ENCODE assay signal across 9 mouse cellular contexts in genomic region chr5:64809864-64810263, GRCm38 (mm10). TPM values are rescaled to one million over a fixed set of nuclear protein-coding genes. Genes with fewer than 3 reads are reported as not detected.
A peak's percentile ranks its signal among the peaks of the same experiment; 100 is the strongest.
DNase-seq lines count a peak whose midpoint lies in the region; ATAC-seq lines count a peak whose summit lies in the region.
"Had no signal": no experiment of that assay in that cellular context is flagged by ENCODE, and none has a peak within 500 bp of the region (broad histone marks: within the 10 kb centered on the region; RNA-seq: fewer than 3 reads in every experiment).

No protein-coding gene starts in this region.

- no peak overlapping the region for H3K4me3 ChIP-seq in heart, embryonic 11.5 days (ENCODE audit: low read depth, low read length)
- H3K4me3 ChIP-seq in lung, embryonic 15.5 days, result no peak overlapping the region
- no peak overlapping the region for H3K4me3 ChIP-seq in stomach, embryonic 15.5 days (replicated peaks)
- H3K4me3 ChIP-seq: neural tube, embryonic 12.5 days had no signal

- 79% methylated on average over 11 of the region's 11 CpGs for WGBS in heart, embryonic 11.5 days (ENCODE audit: insufficient replicate concordance)
- 69% methylated on average over 11 of the region's 11 CpGs for WGBS in lung, embryonic 15.5 days
- WGBS in stomach, embryonic 15.5 days, result 81% methylated on average over 11 of the region's 11 CpGs

- H3K27ac ChIP-seq in heart, embryonic 11.5 days (ENCODE audit: low read depth, low read length), result peak overlapping the region; percentile 91; the same call in 1 of the 2 replicates
- H3K27ac ChIP-seq in lung, embryonic 15.5 days, result peak overlapping the region; percentile 94
- H3K27ac ChIP-seq in stomach, embryonic 15.5 days, result peak overlapping the region; percentile 94
- H3K27ac ChIP-seq: neural tube, embryonic 12.5 days had no signal

- H3K4me2 ChIP-seq in heart, embryonic 11.5 days, result peak overlapping the region; percentile 56; the same call in 1 of the 2 replicates
- 0 out of 2 replicates have a peak overlapping the region, but pooled peaks have one; percentile 52 for H3K4me2 ChIP-seq in lung, embryonic 15.5 days
- H3K4me2 ChIP-seq in stomach, embryonic 15.5 days, result peak overlapping the region; percentile 51

- peaks cover 75% of the 10 kb centered on the region for H3K4me1 ChIP-seq in heart, embryonic 11.5 days (ENCODE audit: control insufficient read depth, insufficient read depth, low read length)
- peaks cover 88% of the 10 kb centered on the region for H3K4me1 ChIP-seq in lung, embryonic 15.5 days
- peaks cover 55% of the 10 kb centered on the region for H3K4me1 ChIP-seq in stomach, embryonic 15.5 days

- ATAC-seq in heart, embryonic 11.5 days (replicated peaks; ENCODE audit: insufficient number of reproducible peaks, low FRiP score, low TSS enrichment), result no peak
- no peak for ATAC-seq in lung, embryonic 15.5 days (ENCODE audit: borderline replicate concordance, extremely low read depth, low FRiP score, low TSS enrichment)
- ATAC-seq in stomach, embryonic 15.5 days (ENCODE audit: insufficient read depth, low FRiP score, low read depth), result no peak

- H3K36me3 ChIP-seq in heart, embryonic 11.5 days (ENCODE audit: control insufficient read depth, insufficient read depth, low read length), result peaks cover 4% of the 10 kb centered on the region; the same call in 1 of the 2 replicates
- no peaks in the 10 kb centered on the region for H3K36me3 ChIP-seq in lung, embryonic 15.5 days
- H3K36me3 ChIP-seq in stomach, embryonic 15.5 days, result no peaks in the 10 kb centered on the region
- H3K36me3 ChIP-seq: neural tube, embryonic 12.5 days had no signal

- H3K9ac ChIP-seq in heart, embryonic 11.5 days (ENCODE audit: low read depth, low read length), result no peak overlapping the region
- no peak overlapping the region for H3K9ac ChIP-seq in lung, embryonic 15.5 days
- no peak overlapping the region for H3K9ac ChIP-seq in stomach, embryonic 15.5 days
- H3K9ac ChIP-seq: neural tube, embryonic 12.5 days had no signal

- H3K9me3 ChIP-seq in heart, embryonic 11.5 days (replicated peaks; ENCODE audit: control insufficient read depth, low read length), result no peaks in the 10 kb centered on the region
- no peaks in the 10 kb centered on the region for H3K9me3 ChIP-seq in lung, embryonic 15.5 days
- no peaks in the 10 kb centered on the region for H3K9me3 ChIP-seq in stomach, embryonic 15.5 days
- H3K9me3 ChIP-seq: neural tube, embryonic 12.5 days had no signal

- peak; percentile 13 for DNase-seq in thymus, postnatal 25 days
- no peak for DNase-seq in thymus, postnatal 14 days
- no peak for DNase-seq in cerebellum, adult 8-10 months
- no peak for DNase-seq in adrenal gland, postnatal 25 days
- DNase-seq in right cerebral cortex, postnatal 36 days (ENCODE audit: low spot score in 2 of 2), result no peak

- no peaks in the 10 kb centered on the region for H3K27me3 ChIP-seq in heart, embryonic 11.5 days (ENCODE audit: control insufficient read depth, insufficient read depth, low read length)
- H3K27me3 ChIP-seq in lung, embryonic 15.5 days, result no peaks in the 10 kb centered on the region
- no peaks in the 10 kb centered on the region for H3K27me3 ChIP-seq in stomach, embryonic 15.5 days (replicated peaks)
- H3K27me3 ChIP-seq: neural tube, embryonic 12.5 days had no signal

RNA-seq across cellular contexts. Expression of gene Klf3, which starts 6.7 kb away (rescaled TPM):
- polyA plus RNA-seq in heart, embryonic 11.5 days (2014; fragmentation: Nextera tagmentation; extraction: Ambion mirVana), result 47.3 and 58.9 TPM in 2 replicates
- polyA plus RNA-seq in lung, embryonic 15.5 days (2015; fragmentation: Nextera tagmentation; extraction: Ambion mirVana), result 67.2 and 68.7 TPM in 2 replicates
- polyA plus RNA-seq in stomach, embryonic 15.5 days (2015; fragmentation: Nextera tagmentation; extraction: Ambion mirVana), result 103 and 104 TPM in 2 replicates
- total RNA-seq in adrenal gland, postnatal 25 days (2021), result 61.6 and 74.6 TPM in 2 replicates
